Mouse (Mus musculus): ENCODE results near the gene Diaph2.

Gene Diaph2

DNA sequence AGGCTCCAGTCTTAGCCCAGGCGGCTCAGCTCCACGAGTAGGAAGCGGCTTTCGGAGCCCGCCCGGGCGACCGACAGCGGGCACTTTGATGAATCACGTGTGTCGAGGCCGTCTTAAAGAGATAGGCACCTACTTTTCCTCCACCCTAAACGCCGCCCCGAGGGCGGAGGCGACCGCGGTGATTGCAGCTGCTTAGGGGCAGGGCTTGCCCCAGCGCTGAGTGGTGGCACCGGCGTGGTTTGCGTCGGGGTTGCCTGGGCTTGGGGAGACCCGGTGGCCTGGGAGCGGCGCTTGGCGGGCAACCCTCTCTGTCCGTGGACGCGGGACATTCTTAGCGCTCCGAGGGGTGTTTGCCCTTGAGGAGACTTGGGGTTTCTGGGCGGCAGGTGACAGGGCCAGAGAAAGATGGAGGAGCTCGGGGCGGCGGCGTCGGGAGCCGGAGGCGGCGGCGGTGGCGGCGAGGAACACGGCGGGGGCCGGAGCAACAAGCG lies at the start of gene Diaph2:
Diaph2 (plus strand) TSS at position 172 of the 491 bp plus-strand sequence.
- in situ Hi-C loops (cut with MseI, MboI): no loop called here

GRCm38 (mm10) chrX:129701634-129702312 lies 47.8 kb upstream of the Diaph2 start:
- in situ Hi-C loops (cut with MseI, MboI): no loop called here

GRCm38 (mm10) chrX:129709656-129710055 lies 39.9 kb upstream of the Diaph2 start:
- in situ Hi-C loops (cut with MseI, MboI): no loop called here

DNA sequence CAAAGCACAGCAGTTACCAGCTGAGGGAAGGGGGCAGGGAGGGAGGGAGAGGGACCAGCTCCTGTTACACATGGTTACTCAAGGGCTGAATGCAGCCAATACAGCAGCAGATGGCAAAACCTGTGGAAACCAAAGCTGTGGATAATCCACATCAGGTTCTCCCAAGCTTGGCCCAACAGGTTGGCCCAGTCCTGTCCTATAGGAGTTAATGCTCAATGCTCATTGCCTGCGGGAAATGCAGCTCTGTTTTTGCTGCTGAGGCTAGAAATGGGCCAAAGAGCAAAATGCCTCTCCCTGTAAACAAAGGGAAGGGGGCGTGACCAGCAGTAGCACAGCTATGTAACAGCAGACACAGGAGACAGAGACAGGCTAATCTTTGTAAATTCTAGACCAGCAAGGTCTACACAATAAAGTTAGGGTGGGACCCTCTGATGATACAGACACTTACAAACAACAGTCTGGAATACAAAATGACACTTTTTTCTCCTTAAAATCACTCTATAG lies 20.8 kb upstream of the Diaph2 start:
- in situ Hi-C loops (cut with MseI, MboI): no loop called here

DNA sequence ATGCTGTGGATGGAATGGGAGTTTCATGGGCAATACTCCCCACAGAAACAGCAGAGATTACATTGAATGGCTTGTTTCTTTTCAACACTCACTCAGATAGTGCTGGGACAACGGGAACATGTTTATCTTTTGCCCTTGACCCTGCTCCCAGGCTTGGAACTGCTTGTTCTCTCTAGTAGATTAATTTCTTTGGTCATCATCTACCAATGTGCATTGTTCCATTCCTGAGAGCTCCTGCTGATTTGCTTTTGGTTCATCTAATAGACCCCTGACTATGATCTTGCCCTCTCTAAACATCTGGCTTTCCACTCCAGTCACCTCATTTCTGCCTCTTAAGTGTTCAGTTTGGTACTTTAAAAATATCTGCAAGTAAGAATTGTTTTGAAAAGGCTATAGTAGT lies 13.0 kb upstream of the Diaph2 start:
- in situ Hi-C loops (cut with MseI, MboI): no loop called here

GRCm38 (mm10) chrX:129739226-129739625 lies 10.3 kb upstream of the Diaph2 start:
- in situ Hi-C loops (cut with MseI, MboI): no loop called here

GRCm38 (mm10) chrX:129742981-129743380 lies 6.6 kb upstream of the Diaph2 start:
- in situ Hi-C loops (cut with MseI, MboI): no loop called here

- in situ Hi-C loops (cut with MseI, MboI): no loop called here
Measured at GRCm38 (mm10) chrX:129745976-129746375, 3.6 kb upstream of the Diaph2 start.

GRCm38 (mm10) chrX:129749102-129749501 lies 440 bp upstream of the Diaph2 start:
- in situ Hi-C loops (cut with MseI, MboI): no loop called here

DNA sequence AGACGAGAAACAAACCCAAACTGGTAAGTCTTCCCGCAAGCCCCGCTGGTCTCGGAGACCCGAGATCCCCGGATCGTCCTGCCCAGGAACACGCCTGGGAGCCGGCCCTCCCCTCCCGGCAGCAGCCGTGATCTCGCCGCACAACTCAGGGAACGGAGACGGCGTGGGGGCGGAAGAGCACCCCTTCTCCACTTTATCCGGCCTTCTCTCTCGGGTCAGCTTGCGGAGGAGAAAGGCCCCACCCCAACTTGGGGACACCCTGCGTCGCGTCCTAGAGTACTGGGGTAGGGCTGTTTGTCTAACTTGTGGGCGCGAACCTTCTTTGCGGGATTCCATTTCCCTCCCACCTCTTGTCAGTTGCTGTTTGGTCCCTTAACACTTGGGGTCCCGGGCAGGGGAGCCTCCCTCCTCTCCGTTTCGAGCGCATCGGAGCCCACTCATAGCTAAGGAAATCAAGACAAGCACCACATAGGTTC lies 590 bp downstream of the Diaph2 start:
- in situ Hi-C loops (cut with MseI, MboI): no loop called here

DNA sequence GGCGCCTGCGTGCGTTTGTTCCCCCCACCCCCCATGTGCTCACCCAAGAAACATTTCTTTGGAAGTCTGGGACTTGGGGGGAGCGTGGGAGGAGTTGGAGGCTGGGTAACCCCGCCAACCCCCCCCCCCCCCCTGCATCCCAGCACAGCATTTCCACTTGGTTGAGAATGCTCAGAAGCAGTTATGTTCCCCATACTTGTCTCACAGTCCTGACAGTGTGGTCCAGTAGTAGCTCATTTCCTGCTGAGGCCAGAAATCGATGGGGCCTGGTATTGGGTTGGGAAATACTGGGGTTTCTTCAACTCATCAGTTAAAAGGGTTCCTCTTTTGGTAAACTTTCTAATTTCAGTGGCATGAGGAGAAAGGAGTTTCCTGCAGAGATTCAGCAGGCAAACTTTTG lies 1.1 kb downstream of the Diaph2 start:
- in situ Hi-C loops (cut with MseI, MboI): no loop called here

- in situ Hi-C loops (cut with MseI, MboI): no loop called here
Measured at GRCm38 (mm10) chrX:129756606-129757005, 7.1 kb downstream of the Diaph2 start.

GRCm38 (mm10) chrX:129762649-129763048 lies 13.1 kb downstream of the Diaph2 start:
- in situ Hi-C loops (cut with MseI, MboI): no loop called here

GRCm38 (mm10) chrX:129765378-129765777 lies 15.8 kb downstream of the Diaph2 start:
- in situ Hi-C loops (cut with MseI, MboI): no loop called here

GRCm38 (mm10) chrX:129766811-129767210 lies 17.3 kb downstream of the Diaph2 start:
- in situ Hi-C loops (cut with MseI, MboI): no loop called here

GRCm38 (mm10) chrX:129770625-129771024 lies 21.1 kb downstream of the Diaph2 start:
- in situ Hi-C loops (cut with MseI, MboI): no loop called here

DNA sequence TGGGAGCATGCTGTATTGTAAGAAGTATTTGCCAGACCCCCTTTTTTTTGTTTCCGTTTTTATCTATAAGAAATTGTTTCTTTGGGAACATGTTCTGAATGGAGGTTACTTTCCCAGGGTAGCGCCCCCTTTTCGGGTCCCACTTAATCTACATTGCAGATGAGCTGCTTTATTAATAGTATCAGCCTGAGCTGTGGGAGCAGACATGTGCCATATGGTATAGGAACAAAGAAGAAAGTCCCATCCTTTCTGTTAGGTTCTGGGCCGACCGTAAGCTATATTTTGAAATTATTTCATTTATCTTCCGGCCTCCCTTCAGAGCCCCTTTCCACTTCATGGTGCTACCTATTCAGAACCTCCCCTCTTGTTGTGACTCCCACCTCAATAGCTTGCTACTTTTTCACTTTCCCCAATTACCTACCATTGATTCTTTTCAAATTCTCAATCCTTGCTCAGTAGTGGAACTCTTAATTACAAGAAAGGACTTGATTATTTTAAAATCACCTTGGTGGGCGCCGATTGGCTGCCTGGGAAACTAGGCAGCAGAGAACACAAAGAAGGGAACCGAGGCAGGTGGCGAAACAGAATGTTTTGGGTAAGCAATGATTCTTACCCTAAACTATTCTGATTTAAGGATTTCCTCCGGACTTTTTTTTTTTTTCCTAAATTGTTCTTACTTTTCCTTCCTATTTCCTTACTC lies 24.2 kb downstream of the Diaph2 start:
- in situ Hi-C loops (cut with MseI, MboI): no loop called here

GRCm38 (mm10) chrX:129774478-129774877 lies 24.9 kb downstream of the Diaph2 start:
- in situ Hi-C loops (cut with MseI, MboI): no loop called here

DNA sequence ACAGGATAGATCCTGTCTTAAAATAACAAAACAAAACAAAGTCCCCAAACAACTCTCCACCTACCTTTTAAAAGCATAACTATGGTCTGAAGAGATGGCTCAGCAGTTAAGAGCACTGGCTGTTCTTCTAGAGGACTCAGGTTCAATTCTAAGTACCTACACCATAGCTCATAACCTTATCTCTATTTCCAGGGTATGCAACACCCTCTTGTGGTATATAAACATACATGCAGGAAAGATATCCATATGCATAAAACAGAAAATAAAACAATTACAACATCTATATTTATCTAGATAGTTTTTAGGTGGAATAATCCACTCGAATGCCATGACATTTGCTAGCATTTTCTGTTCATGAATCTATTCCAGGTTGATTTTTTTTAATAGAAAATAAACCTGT lies 27.2 kb downstream of the Diaph2 start:
- in situ Hi-C loops (cut with MseI, MboI): no loop called here

- in situ Hi-C loops (cut with MseI, MboI): no loop called here
Measured at GRCm38 (mm10) chrX:129777404-129777962, 27.9 kb downstream of the Diaph2 start.

- in situ Hi-C loops (cut with MseI, MboI): no loop called here
Measured at GRCm38 (mm10) chrX:129781844-129782243, 32.3 kb downstream of the Diaph2 start.

GRCm38 (mm10) chrX:129784062-129784461 lies 34.5 kb downstream of the Diaph2 start:
- in situ Hi-C loops (cut with MseI, MboI): no loop called here
